Mouse (Mus musculus) embryonic fibroblast, embryonic 13.5 days (primary cell): Measurements from ENCODE around the gene Evi5. TPM values are rescaled to one million over a fixed set of nuclear protein-coding genes. Genes with fewer than 3 reads are reported as not detected.
A peak's percentile ranks its signal among the peaks of the same experiment; 100 is the strongest.

Experiments used
- H3K27ac ChIP-seq: 2 replicates; pipeline ENCODE4 v1.5.1; 2012; ENCODE audit warnings: low read length, control low read depth, inconsistent platforms; ENCODE audit not compliant: insufficient read depth
- H3K4me1 ChIP-seq: 2 replicates; pipeline ENCODE4 v1.6.1; 2011; ENCODE audit warnings: low read length; ENCODE audit not compliant: control insufficient read depth, insufficient read depth
- H3K4me3 ChIP-seq: 2 replicates; pipeline ENCODE4 v1.5.1; 2011; ENCODE audit warnings: mild to moderate bottlenecking, control low read depth, low read length; ENCODE audit not compliant: insufficient read depth
- CTCF ChIP-seq: IDR thresholded peaks from 2 replicates; pipeline ENCODE4 v1.5.1; 2011; ENCODE audit warnings: mild to moderate bottlenecking, control low read depth, low read length, moderate library complexity, borderline replicate concordance; ENCODE audit not compliant: insufficient read depth
- POLR2A ChIP-seq: IDR thresholded peaks from 2 replicates; pipeline ENCODE4 v1.6.1; 2011; ENCODE audit warnings: low read depth, mild to moderate bottlenecking, control low read depth, low read length, moderate library complexity
- polyA plus RNA-seq: library from polyadenylated mRNA; stranded (reverse); fragments of >200 nt; gene quantifications from 2 replicates; pipeline ENCODE4 v1.2.4, GENCODE M21; 2011; ENCODE audit warnings: low read depth; ENCODE audit not compliant: missing spikeins, insufficient read length

Gene Evi5
- polyA plus RNA-seq, 1 experiment = 60.6 TPM

DNA sequence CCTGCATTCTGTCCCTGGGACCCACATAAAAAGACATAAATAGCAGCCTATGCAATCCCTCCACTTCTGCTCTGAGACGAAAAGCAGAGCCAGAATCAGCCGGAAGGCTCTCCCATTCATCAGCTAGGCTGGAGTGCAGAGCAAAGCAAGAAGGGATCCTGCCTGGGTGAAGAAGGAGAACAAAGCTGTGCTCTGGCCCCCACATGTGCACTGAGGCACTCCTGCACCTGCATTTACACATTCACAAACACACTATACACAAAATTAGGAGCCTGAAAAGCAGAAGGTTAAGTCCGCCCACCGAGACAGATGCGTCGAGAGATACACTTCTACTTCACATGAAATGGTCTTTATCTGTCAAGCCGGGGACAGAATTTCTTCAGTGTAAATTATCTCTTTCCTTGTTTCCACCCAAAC, 1.0 kb downstream of the Evi5 start:
- no peak for TF ChIP-seq CTCF
- TF ChIP-seq POLR2A = no peak
- no peaks in the 10 kb centered on the region for H3K4me1 ChIP-seq
- H3K4me3 ChIP-seq = no peak overlapping the region
- no peak overlapping the region for H3K27ac ChIP-seq

DNA sequence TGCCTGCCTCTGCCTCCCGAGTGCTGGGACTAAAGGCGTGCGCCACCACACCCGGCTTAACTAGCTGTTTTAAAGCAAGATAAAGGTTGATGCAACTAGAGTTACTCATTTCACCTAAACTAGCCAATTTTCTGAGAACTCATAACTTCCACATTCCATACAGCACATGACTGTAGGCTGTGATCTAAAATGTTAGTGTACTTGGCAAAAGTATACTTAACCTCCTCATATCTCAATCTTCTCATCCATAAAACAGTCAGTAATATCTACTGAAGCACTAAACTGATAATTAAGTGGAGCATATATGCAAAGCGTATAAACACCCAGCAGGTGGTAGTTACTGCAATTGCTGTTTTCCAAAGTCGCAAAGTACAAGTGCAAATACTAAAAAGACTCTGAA, 1.6 kb downstream of the Evi5 start:
- no peak overlapping the region for H3K4me3 ChIP-seq
- H3K4me1 ChIP-seq = no peaks in the 10 kb centered on the region
- H3K27ac ChIP-seq = no peak overlapping the region
- TF ChIP-seq CTCF (no peak), POLR2A (no peak)

DNA sequence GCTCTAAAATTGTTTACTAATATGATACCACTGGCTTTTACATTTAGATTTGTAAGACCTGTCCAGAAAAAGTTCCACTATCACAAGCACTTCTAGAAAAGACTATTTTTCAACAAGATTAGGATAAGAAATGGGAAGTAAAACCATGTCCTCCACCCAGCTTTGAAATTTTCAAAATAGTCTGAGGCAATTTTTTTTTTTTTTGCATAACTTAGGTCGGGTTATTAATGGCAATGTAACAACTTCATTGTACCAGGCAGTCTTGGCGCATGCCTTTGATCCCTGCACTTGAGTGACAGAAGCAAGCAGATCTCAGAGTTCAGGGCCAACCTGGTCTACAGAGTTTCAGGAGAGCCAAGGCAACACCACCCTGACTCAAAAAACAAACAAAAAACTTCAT, 5.2 kb downstream of the Evi5 start:
- TF ChIP-seq CTCF = no peak
- TF ChIP-seq POLR2A = no peak
- no peaks in the 10 kb centered on the region; the same call in none of the 2 replicates for H3K4me1 ChIP-seq
- H3K4me3 ChIP-seq = no peak overlapping the region
- H3K27ac ChIP-seq = no peak overlapping the region

DNA sequence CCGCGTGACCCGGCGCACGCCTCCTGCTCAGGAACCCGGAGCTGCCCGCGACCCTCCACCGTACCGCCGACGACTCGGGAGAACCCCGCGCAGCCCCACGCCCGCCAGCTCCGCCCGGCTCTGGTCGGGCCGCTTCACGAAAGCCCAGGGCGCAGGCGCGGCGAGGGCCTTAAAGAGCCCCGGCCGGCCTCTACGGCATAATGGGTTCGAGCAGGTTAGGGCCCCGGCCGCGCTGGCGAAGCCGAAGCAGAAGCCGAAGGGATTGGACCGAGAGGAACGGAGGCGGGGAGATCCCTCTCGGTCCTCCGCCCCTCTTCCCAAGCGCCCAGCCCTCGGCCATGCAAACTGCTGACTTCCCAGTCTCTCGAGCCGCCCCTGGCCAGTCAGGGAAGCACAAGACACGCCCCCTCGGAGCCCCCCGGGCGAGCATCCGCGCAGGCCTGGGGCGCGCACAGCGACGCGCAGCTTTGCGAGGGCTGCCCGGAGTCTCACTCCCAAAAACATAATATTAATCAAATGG, 5.9 kb downstream of the Evi5 start:
- TF ChIP-seq POLR2A (peak; percentile 81), CTCF (no peak)
- Histone ChIP-seq H3K4me1 (no peaks in the 10 kb centered on the region; the same call in none of the 2 replicates), H3K4me3 (peak overlapping the region; percentile 46), H3K27ac (peak overlapping the region; percentile 54; the same call in 1 of the 2 replicates)

DNA sequence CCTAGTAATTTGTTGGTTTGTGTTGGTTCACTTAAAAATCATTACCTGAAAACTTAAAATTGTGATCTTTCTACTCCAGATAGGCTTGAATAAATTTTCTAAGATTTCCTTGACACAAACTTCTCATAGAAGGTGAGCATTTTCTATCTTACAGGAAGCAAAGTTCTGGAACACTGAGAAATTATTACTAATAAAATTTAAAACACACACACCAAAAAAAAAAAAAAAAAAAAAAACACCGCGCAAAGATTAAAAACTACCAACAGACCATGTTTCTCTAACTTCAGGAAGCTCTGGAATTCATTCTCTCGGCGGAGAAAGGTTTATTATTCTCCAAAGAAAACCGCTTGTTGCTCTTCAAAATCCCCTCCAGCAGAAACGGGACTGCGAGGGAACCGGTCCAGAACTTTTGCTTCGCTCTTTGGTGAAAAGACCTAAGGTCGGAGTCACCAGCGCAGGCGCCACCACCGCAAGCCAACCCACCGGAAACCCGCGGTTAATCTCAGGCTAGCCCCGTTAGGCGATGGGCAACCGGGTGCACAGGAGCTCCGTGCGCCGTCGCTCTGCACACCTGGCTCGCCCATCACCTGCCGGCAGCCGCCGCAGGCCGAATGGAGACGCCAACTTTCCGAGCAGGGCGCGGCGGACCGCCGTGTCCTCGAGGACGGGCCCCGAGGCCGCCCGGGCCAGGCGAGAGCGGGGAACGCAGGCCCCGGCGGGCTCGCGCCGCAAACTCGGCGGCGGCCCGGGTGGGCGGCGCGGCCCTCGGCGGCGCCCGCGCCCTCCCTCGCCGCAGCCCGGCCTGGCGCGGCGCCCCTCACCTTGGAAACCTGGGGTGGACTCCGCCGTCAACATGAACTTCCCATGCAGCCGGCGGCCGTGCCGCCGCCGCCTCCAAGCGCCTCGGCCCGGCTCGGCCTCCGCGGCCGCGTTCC, 6.7 kb downstream of the Evi5 start:
- TF ChIP-seq CTCF (no peak), POLR2A (peak; percentile 79)
- Histone ChIP-seq H3K27ac (peak overlapping the region; percentile 54), H3K4me3 (peak overlapping the region; percentile 61), H3K4me1 (no peaks in the 10 kb centered on the region; the same call in none of the 2 replicates)

DNA sequence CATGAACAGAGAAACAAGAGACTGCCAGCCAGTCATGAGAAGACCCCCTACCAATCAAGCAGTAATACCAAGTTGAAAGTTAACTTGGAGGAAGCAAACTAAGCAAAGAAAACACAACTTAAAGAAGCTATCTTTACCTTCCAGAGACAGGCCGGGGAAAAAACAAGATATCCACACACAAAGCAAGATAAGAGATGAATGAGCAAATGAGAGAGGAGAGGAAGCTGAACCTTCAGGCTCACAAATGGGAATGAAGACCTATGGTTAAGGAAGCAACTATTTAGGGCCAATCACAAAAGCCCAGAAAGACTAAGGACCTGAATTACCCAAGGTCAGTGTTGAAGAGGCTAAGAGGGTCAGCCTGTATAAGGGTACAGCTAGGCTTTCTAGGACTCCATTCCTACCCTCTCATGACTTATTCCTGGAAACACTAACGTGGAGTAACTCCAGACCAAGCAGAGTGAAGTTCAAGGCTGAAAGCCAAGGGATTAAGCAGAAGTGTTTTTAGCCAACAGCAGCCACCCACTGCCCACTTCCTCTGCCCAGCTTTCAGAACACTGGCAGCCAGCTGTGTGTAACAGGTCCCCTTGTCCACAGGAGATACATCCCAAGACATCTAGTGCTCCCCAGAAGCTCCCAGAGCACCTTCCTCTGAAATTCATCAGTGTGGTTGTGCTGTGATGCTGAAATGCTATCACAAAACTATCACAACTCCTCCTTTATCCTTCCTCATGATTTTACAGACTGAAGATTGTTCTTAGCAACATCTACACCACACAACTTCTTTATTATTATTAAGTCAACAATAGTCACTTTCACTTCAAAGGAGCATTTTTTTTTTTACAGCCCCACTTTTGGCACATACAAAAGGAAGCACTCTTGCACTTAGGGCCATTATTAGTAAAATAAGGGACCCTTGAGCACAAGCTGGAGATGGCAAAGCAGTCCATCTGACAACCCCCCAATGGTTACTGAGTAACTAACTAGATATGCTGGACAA, 8.5 kb downstream of the Evi5 start:
- Histone ChIP-seq H3K4me1 (no peaks in the 10 kb centered on the region; the same call in none of the 2 replicates), H3K4me3 (no peak overlapping the region), H3K27ac (no peak overlapping the region)
- TF ChIP-seq POLR2A (no peak), CTCF (no peak)

DNA sequence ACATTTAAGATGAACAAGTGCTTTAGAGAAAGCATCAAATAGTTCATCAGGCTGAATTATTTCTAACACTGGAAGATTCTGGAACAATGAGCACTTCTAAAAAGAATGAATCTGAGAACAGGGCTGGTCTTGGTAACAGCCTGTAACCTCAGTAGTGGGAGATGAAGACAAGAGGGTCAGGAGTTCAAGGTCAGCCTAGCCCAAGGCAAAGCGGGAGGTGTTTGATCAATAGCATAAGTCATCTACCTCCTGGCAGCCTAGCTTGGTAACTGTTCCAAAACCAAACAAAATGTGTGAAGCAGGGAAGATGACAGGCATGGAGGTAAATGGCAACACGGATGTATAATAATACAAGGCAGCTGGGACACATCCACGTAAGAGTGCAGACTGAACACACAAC, 10.9 kb downstream of the Evi5 start:
- Histone ChIP-seq H3K4me3 (no peak overlapping the region), H3K4me1 (no peaks in the 10 kb centered on the region; the same call in none of the 2 replicates), H3K27ac (no peak overlapping the region)
- TF ChIP-seq CTCF (no peak), POLR2A (no peak)

DNA sequence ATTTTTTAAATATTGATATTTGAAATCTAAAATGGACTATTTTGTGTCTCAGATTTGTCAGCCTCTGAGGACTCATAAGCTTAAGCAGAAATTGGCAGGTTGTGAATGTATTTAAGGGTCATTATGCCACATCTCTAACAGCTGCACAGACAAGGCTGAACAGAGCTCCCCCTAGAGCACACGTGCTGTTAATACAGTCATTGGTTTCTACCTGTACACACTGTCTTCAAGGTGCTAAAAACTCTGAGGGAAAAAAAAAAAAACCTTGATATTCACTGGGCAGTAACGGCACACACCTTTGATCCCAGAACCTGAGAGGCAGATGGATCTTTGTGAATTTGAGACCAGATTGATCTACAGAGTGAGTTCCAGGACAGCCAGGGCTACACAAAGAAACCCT, 15.9 kb downstream of the Evi5 start:
- TF ChIP-seq POLR2A (no peak), CTCF (no peak; the same call in 1 of the 2 replicates)

DNA sequence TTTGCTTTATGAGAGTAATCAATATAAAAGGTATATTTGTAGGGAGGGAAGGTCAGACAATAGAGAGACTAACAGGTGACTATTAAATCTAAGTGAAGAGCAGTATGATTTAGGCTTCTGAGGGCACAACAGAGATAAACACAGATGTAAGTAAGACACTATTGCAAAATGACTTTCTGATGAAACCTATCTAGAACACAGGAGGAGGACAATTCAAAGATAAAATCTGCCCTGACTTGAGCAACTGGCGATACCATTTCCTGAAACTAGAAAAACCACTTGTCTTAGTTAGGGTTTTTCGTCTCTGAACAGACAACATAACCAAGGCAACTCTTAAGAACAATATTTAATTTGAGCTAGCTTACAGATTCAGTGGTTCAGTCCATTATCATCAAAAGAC, 19.4 kb downstream of the Evi5 start:
- H3K4me3 ChIP-seq = no peak overlapping the region
- no peak for TF ChIP-seq CTCF
- no peak for TF ChIP-seq POLR2A
- H3K4me1 ChIP-seq = no peaks in the 10 kb centered on the region
- H3K27ac ChIP-seq = no peak overlapping the region

More for the DNA sequence above, 15.9 kb downstream of the Evi5 start:
- no peaks in the 10 kb centered on the region for H3K4me1 ChIP-seq
- H3K4me3 ChIP-seq = no peak overlapping the region
- no peak overlapping the region for H3K27ac ChIP-seq
